Mouse (Mus musculus): ENCODE data around the gene Kyat1.
"Not testable (repeated sequence)": the region's sequence is repeated elsewhere in the genome, so short reads cannot be mapped to it uniquely, and the experiment has no call there.

Gene Kyat1

DNA sequence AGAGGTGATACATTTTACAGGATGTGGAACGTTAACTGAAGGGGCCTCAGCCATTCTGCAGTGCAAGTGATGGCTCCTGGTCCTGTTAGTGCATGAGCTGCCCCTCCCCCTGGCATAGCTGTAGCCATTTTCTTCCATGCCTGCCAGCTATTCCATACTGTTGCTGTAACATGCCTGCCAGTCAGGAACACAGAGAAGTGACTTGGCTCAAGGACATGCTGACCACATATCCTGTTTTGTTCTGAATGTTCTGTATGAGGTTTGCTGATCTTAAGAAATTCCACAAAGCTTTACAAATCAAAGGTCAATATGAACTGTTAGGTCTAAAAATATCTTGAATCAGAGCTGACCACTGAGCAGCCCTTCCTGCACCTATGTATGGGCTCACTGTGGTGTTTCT, 7.3 kb upstream of the Kyat1 start:
- no peak for DNase-seq

- DNase-seq, result no peak
These were observed 6.5 kb upstream of the Kyat1 start for GRCm38 (mm10) chr2:30212169-30212545.

- DNase-seq, result no peak
These were observed 5.9 kb upstream of the Kyat1 start for GRCm38 (mm10) chr2:30211408-30212168.

DNA sequence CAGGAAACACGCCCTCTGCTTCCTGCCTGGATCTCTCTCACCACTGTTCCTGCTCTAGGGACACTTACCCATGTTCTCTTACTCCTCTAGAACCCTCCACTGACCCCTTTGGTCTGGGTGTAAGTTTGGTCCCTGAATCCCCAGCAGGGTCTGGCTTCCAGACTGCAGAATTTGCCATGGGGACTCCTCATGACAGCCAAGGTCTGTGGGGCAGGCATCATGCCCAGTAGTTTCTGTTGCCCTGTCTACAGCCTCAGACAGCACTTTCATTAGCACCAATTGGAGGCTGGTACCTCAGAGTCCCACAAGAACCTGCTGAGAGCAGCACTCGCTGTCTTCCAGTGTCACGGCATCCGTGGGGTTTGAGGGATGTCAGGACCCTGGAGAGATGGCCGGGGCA, 2.2 kb upstream of the Kyat1 start:
- no peak for DNase-seq

GRCm38 (mm10) chr2:30207401-30207800, 1.8 kb upstream of the Kyat1 start:
- no peak for DNase-seq

DNA sequence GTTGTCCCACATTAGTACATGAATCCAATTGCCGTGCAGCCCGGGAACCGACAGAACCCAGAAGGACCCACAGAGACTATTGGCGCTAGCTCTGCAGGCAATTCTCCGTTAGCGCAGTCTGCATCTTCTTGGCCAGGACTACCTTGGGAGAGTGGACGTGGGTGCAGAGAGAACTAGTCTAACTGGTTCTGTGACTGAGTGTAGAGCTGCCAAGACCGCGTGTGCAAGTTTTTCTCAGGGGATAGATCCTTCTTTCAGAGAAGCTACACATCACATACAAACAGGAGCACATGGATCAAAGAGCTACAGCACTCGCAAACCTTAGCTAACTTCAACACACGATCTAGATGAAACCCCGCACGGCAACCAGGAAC, 405 bp downstream of the Kyat1 start:
- DNase-seq, result peak in 1 of 2 experiments; percentile 38

DNA sequence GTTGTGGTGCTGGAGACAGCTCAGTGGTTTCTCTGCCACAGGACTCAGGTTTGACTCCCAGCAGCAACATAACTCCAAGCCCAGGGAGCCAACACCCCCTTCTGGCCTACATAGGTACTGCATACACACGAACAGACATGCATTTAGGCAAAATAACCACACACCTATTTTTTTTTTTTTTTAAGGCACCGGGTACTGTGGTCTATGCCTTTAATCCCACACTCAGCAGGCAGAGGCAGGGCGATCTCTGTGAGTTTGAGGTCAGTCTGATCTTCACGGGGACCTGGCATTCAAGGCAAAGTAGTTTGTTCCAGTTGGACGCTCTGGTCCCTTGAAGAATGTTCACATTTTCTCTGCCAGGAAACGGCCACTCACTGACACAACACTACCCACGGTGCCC, 2.2 kb downstream of the Kyat1 start:
- peak; percentile 36 to 60 for DNase-seq

- DNase-seq, result no peak
These were observed 5.2 kb downstream of the Kyat1 start for GRCm38 (mm10) chr2:30200388-30200925.

DNA sequence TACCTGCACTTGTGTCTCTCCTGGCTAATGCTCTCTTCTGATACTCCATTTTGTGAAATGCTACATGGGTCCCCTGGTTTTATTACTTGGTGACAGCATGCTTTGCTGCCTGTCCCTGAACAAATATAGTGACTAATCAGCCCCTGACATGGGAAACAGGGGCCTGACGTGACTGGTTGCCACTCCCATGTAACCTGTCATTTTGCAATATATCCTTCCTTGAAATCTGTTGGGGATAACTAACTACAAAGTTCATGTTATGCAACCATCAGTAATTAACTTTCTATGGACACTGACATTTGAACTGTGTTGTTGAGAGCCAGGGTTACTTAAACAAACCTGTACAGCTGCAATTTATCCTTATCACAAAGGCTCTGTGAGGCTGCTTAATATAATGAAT, 5.7 kb downstream of the Kyat1 start:
- DNase-seq, result no peak

- DNase-seq, result no peak
These were observed 7.6 kb downstream of the Kyat1 start for GRCm38 (mm10) chr2:30198021-30198420.

GRCm38 (mm10) chr2:30194656-30195055, 11.0 kb downstream of the Kyat1 start:
- no peak for DNase-seq

DNA sequence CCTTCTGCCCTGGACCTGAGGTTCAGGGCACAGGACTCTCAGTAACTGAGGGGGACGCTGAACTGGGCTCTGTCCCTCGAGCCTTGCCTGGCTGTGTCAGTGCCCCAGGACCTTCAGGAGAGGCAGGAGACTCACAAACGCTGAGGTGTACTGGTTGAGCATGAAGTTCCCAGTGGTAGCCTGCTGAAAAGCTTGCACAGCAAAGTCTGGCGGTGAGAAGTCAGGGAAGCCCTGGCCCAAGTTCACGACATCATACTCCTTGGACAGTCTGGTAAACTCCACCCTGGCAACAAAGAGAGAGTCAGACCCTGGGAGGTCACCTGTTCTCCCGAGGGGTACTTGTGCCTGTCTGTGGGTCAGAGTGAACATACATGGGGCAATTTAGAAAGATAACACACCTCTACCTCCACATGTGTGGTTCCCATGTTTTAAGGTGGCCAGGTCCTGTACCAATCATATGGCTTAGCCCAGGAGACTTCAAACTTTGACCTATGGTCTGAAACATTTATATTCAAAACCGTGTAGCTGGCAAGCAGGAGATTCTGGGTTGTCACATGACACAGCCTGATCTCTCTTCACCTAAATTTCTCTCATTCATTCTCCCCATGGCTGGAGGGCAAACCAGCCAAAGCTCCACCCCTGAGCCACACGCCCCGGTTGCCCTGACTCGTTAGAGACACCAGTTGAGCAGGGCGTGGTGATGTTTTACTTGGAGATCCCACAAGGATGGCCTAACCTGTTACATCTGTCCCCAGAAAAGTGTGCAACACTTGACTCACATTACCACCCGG, 13.7 kb downstream of the Kyat1 start:
- no peak for DNase-seq

DNA sequence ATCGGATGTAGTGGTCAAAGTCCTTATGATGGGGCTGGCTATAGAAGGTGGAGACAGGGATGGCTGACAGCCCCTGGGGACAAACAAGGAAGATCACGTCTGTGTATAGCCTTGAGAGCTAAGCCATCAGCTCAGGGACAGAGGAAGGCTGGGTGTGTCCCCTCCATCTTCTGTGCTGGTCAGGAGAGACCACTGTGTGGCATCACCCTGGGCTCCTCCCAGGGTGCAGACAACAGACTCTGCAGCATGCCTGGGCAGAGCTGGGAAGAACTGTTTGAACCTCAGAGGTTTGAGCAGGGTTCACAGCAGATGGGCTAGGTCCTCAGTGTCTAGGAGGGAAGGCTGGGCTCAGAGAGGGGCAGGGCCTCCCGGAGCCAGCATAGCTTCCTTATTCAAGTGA, 20.0 kb downstream of the Kyat1 start:
- DNase-seq, result no peak

DNA sequence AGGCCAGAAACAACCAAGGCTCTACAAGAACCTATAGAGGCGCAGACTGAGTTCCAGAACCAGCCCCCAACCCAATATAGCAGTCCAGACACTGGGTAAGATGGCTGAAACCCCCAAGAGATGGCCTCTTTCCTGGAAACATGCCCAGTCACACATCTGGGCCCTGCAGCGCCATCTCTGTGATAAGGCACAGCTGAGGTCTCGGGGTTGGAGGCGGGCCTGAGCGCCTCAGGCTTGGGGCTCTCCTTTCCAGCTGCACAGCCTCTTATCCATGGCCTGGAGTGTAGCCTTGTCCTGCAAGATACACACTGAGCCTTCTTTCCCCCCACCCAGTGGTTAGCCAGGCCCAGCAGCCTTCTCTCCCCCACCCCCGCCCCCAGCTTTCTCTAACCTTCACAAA, 20.4 kb downstream of the Kyat1 start:
- no peak for DNase-seq

DNA sequence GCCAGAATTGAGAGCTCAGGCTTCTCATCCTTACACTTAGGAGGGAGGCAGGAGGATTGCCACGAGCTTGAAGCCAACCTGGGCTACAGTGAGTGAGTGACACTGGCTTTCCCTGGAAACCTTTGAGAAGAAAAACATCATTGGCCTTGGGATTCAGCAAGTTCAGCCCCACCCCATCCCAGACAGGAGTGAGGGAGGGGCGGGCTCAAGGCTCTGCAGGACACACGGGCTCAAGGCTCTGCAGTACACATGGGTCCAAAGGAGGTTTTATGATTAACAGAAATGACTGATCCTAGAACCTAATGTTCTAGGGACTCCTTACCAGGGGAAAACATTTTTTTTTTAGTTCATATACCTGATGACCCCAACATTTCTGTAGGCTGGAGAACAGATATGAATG, 21.9 kb downstream of the Kyat1 start:
- no peak for DNase-seq

GRCm38 (mm10) chr2:30182424-30182823, 23.2 kb downstream of the Kyat1 start:
- no peak for DNase-seq

GRCm38 (mm10) chr2:30178711-30179110, 26.9 kb downstream of the Kyat1 start:
- DNase-seq, result not testable (repeated sequence)

DNA sequence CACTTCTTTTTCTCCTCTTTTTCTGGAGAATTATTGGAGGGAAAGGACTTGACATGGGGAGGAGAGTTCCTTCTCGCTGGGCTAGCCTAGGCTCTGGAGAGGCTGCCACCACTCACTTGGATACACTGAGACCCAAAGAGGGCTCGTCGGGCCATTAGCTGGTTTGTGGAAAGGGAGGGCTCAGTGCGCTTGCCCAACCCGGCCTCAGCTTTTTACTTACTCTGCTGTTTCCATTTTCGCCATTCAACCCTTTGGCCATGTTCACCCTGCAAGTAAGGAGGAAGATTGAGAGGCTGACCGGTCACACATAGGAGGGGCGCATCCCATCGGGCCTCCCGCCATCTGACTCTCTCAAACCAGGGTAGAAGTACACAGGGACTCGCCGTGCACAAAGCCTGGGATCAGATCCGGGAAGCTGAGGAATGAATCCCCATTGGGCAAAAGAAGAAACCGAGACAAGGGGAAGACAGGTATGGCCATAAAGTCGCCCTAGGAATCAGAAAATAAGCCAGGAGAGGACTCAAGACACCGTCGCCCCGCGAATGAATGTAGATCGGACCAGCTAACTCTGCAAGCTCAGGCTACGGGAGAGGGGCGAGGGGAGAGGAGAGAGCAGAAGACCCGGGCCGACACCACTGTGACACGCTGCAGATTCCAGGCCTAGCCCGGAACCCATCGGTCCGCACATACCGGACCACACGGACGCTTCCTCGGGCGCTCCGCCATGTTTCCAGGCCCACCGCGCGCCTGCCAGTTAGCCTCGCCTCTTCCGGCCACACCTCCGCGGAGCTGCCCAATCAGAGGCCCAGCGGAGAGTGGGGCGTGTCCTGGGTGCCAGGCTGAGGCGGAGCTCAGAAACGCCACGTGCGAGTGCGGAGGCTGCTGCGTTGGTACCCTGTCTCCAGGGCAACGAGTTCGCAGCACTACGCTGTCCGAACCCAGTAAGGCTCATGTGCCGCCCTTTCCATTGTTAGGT, 27.7 kb downstream of the Kyat1 start, which contains the start of gene Spout1:
Gene Spout1 (minus strand): TSS at position 760 of the 976 bp plus-strand sequence.
- DNase-seq, result peak; percentile 99

DNA sequence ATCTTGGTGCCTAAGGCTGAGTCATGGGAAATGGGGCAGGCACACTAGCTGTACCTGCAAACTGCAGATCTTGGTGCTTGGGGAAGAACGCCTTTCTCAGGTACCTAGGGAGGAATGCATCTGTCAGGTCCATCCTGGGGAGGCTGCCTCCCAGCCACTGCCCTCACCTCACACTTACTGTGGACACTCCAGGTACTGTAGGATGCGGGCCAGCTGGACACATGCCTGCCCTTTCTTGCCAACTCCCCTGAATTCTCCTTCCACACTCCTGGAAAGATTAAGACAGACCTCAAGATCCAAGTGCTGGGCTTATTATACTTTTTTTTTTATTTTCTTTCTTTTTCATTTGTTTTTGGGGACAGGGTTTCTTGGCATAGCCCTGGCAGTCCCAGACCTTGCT, 29.1 kb downstream of the Kyat1 start:
- DNase-seq, result peak; percentile 36 to 55

- no peak for DNase-seq
These were observed 29.8 kb downstream of the Kyat1 start for GRCm38 (mm10) chr2:30175897-30176296.

GRCm38 (mm10) chr2:30173541-30174240, 32.0 kb downstream of the Kyat1 start:
- DNase-seq, result peak in 1 of 2 experiments; percentile 31

DNA sequence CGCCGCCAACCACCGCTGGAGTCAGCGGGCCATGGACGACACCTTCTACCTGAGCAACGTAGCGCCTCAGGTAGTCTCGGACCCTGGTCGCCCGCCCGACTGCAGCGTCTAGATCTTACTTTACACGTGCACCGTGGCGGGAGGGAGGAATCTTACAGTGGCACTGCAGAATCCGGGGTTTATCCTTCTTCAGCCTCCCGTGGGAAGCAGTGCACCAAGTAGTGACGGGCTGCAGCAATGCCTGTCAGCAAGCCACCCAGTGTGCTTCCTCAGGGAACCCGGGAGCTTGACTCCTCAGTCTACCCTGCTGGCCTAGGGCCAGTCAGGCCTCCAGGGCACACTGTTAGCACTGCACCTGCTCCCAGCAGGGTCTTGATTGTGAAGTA, 33.7 kb downstream of the Kyat1 start:
- no peak for DNase-seq
